Mouse (Mus musculus) lung, embryonic 14.5 days (tissue): ENCODE measurements around the gene AI464131. TPM values are rescaled to one million over a fixed set of nuclear protein-coding genes. Genes with fewer than 3 reads are reported as not detected.
"Not testable (repeated sequence)": the region's sequence is repeated elsewhere in the genome, so short reads cannot be mapped to it uniquely, and the experiment has no call there.

Experiments
- ATAC-seq: fragments of 200-750 bp; cut with Nextera tagmentation; 2 replicates; pipeline ENCODE4 v1.8.0; 2017; ENCODE audit warnings: mild to moderate bottlenecking, moderate TSS enrichment, moderate library complexity; ENCODE audit not compliant: insufficient read depth
- DNase-seq: peaks from one replicate; pipeline ENCODE4 v3.0.0-alpha.2; 2015
- H3K27ac ChIP-seq: fragments of 300-500 bp; sonication (generic); 2 replicates; pipeline ENCODE4 v1.5.1; 2014; ENCODE audit warnings: low read depth, mild to moderate bottlenecking, moderate library complexity
- H3K27me3 ChIP-seq: fragments of 300-500 bp; sonication (generic); 2 replicates; pipeline ENCODE4 v1.6.1; 2014; ENCODE audit warnings: low read length, control low read depth; ENCODE audit not compliant: insufficient read depth
- H3K36me3 ChIP-seq: fragments of 300-500 bp; sonication (generic); 2 replicates; pipeline ENCODE4 v1.6.1; 2014; ENCODE audit warnings: control low read depth; ENCODE audit not compliant: insufficient read depth
- H3K4me1 ChIP-seq: fragments of 300-500 bp; sonication (generic); 2 replicates; pipeline ENCODE4 v1.6.1; 2014; ENCODE audit warnings: antibody characterized with exemption, control low read depth; ENCODE audit not compliant: insufficient read depth
- H3K4me2 ChIP-seq: fragments of 300-500 bp; sonication (generic); 2 replicates; pipeline ENCODE4 v1.6.1; 2014; ENCODE audit warnings: mild to moderate bottlenecking
- H3K4me3 ChIP-seq: fragments of 300-500 bp; sonication (generic); 2 replicates; pipeline ENCODE4 v1.5.1; 2014; ENCODE audit warnings: low read depth, low read length
- H3K9ac ChIP-seq: fragments of 300-500 bp; sonication (generic); 2 replicates; pipeline ENCODE4 v1.6.1; 2014
- H3K9me3 ChIP-seq: fragments of 300-500 bp; sonication (generic); 2 replicates; pipeline ENCODE4 v1.6.1; 2016; ENCODE audit warnings: low read depth, low read length, control low read depth
- CTCF ChIP-seq: IDR thresholded peaks from 2 replicates; pipeline ENCODE4 v1.5.1; 2016; ENCODE audit warnings: antibody characterized with exemption, low read depth
- WGBS: fragments of 180-500 bp; shearing (Covaris S2); extraction: QIAGEN DNeasy Blood & Tissue Kit; methylation state at CpG from one replicate; pipeline ENCODE4 v1.1.7; 2014; 5-methylcytosine and 5-hydroxymethylcytosine counted together
- polyA plus RNA-seq: library from polyadenylated mRNA; unstranded; fragments of >200 nt; fragmentation: Nextera tagmentation; extraction: Ambion mirVana; gene quantifications from 2 replicates; pipeline ENCODE4 v1.2.1, GENCODE M21; 2014

Gene AI464131
- polyA plus RNA-seq, 1 experiment from 2014 or later: 3.6 TPM

DNA sequence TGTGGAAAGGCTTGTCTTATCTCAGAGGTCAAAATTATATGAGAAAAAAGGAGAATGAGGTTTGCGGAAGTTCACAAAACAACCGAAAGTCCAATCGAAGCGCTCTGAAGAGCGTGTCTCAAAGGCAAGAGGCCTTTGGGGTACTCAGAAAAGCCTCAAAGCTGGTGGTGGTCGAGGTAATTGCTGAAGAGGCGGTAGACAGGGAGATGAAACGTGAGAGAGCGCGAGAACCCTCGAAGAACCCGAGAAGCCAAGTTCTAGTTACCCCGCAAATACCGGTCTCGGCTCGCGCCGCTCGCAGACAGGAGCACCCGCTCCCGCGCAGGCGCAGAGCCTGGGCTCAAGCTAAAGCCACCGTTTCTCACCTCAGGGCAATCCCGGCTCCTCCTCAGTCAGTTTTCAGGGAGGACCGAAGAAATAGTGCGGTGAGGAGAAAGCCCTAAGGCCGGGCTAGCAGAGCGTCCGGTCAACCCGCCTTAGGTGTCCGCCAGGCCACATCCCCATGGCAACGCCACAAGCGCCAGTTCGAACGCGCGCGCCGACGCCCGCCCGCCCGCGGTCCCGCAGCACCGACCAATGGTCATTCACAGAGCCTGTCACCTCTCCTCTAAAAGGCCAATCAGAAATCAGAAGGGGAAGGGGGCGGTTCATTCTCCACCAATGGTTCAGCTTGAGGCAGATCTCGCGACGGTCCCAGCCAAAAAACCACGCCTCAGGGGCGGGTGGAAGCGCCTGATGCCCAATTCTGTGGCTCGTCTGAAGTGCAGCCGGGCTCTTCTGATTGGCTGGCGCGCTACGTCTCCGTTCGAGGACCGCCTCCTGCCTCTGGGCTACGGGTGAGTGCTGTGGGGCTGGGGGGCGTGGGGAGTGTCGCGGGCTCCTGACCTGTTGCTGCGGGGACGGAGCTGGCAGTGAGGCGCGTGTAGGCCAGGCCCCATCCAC is 38.3 kb downstream of the AI464131 start, which contains the start of the genes Kif24 and Nudt2:
Gene Kif24 (minus strand): TSS at position 543 of the 942 bp plus-strand sequence.
Gene Nudt2 (plus strand): TSS at position 807 of the 942 bp plus-strand sequence.
- Histone ChIP-seq H3K9ac (peak within 1 kb of the TSS; percentile 64), H3K36me3 (no peaks in the 10 kb centered on the region), H3K4me1 (no peaks in the 10 kb centered on the region), H3K4me2 (peak within 1 kb of the TSS; percentile 91), H3K27me3 (no peaks in the 10 kb centered on the region), H3K27ac (peak within 1 kb of the TSS; percentile 58), H3K9me3 (no peaks in the 10 kb centered on the region), H3K4me3 (peak within 1 kb of the TSS; percentile 68)
- DNase-seq (peak; percentile 100), ATAC-seq (peak; percentile 99)
- WGBS: under 1% methylated on average over 70 of the region's 70 CpGs
- TF ChIP-seq CTCF: no peak

DNA sequence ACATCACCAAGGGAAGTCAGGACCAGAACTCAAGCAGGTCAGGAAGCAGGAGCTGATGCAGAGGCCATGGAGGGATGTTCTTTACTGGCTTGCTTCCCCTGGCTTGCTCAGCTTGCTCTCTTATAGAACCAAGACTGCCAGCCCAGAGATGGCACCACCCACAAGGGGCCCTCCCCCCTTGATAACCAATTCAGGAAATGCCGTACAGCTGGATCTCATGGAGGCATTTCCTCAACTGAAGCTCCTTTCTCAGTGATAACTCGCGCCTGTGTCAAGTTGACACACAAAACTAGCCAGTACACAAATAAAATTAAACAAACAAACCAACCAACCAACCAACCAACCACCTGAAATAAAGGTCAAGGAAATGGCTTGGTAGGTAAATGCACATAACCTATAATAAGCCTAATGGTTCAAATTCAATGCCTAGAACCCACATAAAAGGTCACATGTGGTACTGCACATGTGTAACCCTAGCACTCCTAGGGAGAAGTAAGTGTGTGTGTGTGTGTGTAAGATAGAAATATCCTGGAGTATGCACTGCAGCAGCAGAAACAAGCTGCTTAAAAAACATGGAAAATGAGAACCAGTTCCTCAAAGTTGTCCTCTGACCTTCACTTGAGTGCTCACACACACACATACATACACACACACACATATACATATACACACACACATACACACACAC is 39.7 kb downstream of the AI464131 start:
- WGBS: 62% methylated on average over 3 of the region's 3 CpGs
- not testable (repeated sequence) for H3K27me3 ChIP-seq, H3K36me3 ChIP-seq, DNase-seq, H3K4me1 ChIP-seq, ATAC-seq, H3K9ac ChIP-seq, H3K27ac ChIP-seq, H3K9me3 ChIP-seq
- H3K4me2 ChIP-seq: peak overlapping the region; percentile 91
- peak overlapping the region; percentile 68 for H3K4me3 ChIP-seq

DNA sequence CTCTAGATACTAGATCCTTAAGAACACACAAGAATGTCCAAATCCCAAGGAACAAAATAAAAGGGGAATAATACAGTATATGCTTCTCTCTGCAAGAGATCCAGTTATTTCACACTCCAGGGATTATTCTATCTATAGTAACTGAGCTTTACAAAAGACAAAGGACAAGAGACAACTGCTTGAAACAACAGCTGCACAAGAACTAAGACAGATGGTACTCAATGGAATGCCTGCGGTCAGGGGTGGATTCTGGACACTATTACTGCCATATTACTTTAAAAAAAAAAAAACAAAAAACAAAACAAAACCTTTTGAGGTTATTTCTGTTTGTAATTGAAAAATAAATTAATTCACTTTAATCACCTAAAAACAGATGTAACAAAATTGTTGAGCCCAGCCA is 42.2 kb downstream of the AI464131 start:
- 100% methylated on average over 1 of the region's 1 CpGs for WGBS
- no peak overlapping the region for H3K4me3 ChIP-seq
- H3K27me3 ChIP-seq: no peaks in the 10 kb centered on the region
- DNase-seq (no peak), ATAC-seq (no peak)
- H3K36me3 ChIP-seq: no peaks in the 10 kb centered on the region
- no peak overlapping the region for H3K9ac ChIP-seq
- no peak overlapping the region for H3K27ac ChIP-seq
- H3K4me1 ChIP-seq: no peaks in the 10 kb centered on the region
- no peak overlapping the region for H3K4me2 ChIP-seq
- TF ChIP-seq CTCF: no peak
- no peaks in the 10 kb centered on the region for H3K9me3 ChIP-seq

DNA sequence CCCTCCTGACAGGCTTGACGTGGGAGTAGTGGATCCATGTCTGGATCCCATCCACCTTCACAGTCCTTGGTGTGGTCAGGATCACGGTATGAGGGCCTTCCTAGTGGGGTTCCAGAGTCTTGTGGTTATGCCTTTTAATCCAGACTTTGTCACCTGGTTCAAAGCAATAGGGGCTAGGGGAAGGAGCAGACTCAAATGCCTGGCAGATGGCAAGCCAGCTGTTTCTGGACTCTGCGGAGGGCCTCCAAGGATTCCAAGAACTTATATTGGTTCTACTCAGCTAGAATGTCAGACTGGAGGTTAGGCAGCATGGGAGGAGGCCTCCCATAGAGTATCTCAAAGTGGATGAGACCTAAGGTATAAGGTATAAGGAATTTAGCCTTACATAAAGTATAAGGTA is 55.3 kb downstream of the AI464131 start:
- ATAC-seq (no peak), DNase-seq (no peak)
- H3K9me3 ChIP-seq: no peaks in the 10 kb centered on the region
- H3K4me2 ChIP-seq: no peak overlapping the region
- no peak overlapping the region for H3K9ac ChIP-seq
- TF ChIP-seq CTCF: no peak
- H3K27ac ChIP-seq: no peak overlapping the region
- H3K27me3 ChIP-seq: no peaks in the 10 kb centered on the region
- no peak overlapping the region for H3K4me3 ChIP-seq
- peaks cover 11% of the 10 kb centered on the region for H3K36me3 ChIP-seq
- H3K4me1 ChIP-seq: no peaks in the 10 kb centered on the region
- 89% methylated on average over 3 of the region's 3 CpGs for WGBS

Other genes starting within 250 kb of the AI464131 start
- gene Ubap2, start 227.9 kb downstream of the AI464131 start, polyA plus RNA-seq: 60.8 and 72.0 TPM in 2 replicates
- 47.1 and 53.5 TPM in 2 replicates for gene Dcaf12, start 188.2 kb downstream of the AI464131 start, polyA plus RNA-seq
- 47.7 and 53.8 TPM in 2 replicates for gene Ubap1, start 154.1 kb downstream of the AI464131 start, polyA plus RNA-seq
- gene Kif24, start 38.2 kb downstream of the AI464131 start, polyA plus RNA-seq: 8.1 and 8.6 TPM in 2 replicates
- gene Nudt2, start 37.9 kb downstream of the AI464131 start, polyA plus RNA-seq: 55.1 and 59.7 TPM in 2 replicates
- 0.46 and 0.92 TPM in 2 replicates for gene 1110017D15Rik, start 14.3 kb upstream of the AI464131 start, polyA plus RNA-seq
- 2.0 and 3.3 TPM in 2 replicates for gene Fam219a, start 66.5 kb upstream of the AI464131 start, polyA plus RNA-seq
- 2.7 and 3.1 TPM in 2 replicates for gene Dnaic1, start 66.7 kb upstream of the AI464131 start, polyA plus RNA-seq
- gene Enho, start 137.2 kb upstream of the AI464131 start, polyA plus RNA-seq: 11.5 and 15.4 TPM in 2 replicates
- gene Cntfr, start 194.0 kb upstream of the AI464131 start, polyA plus RNA-seq: 8.2 and 9.6 TPM in 2 replicates
- gene Il11ra1, start 196.9 kb upstream of the AI464131 start, polyA plus RNA-seq: 111 and 129 TPM in 2 replicates
- gene Rpp25l, start 210.5 kb upstream of the AI464131 start, polyA plus RNA-seq: 87.1 and 90.3 TPM in 2 replicates
- 103 and 106 TPM in 2 replicates for gene Dctn3, start 220.1 kb upstream of the AI464131 start, polyA plus RNA-seq
- not detected in 2 replicates for gene Arid3c, start 228.1 kb upstream of the AI464131 start, polyA plus RNA-seq